In the genomic region with DNA sequence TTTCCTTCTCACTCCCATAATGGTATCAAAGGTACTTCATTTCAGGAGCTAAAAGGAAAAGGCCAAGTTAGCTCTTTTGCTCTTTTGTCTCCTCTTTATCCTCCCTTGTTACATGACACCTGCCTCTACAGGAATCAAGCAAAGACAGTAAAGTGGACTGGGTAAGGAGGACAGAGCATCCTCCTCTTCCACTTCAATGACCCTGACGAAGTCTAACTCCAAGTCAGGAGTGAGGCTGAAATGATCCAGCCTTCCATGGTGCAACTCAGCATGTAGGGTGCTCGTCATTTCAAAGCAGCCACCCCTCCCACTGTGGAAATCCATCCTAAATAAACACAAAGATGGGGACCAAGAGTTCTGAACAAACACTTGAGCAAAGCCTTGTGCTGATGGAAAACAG, we compare ENCODE assay signal across 18 mouse cellular contexts. TPM values are rescaled to one million over a fixed set of nuclear protein-coding genes. Genes with fewer than 3 reads are reported as not detected.
"Had no signal": no experiment of that assay in that cellular context is flagged by ENCODE, and none has a peak within 500 bp of the region (broad histone marks: within the 10 kb centered on the region; RNA-seq: fewer than 3 reads in every experiment).

No protein-coding gene starts in this region.

- H3K27ac ChIP-seq: lung, embryonic 15.5 days; macrophage; midbrain, embryonic 13.5 days; midbrain, embryonic 15.5 days; neural tube, embryonic 12.5 days; stomach, embryonic 15.5 days; stomach, postnatal 0 days had no signal

- H3K9ac ChIP-seq: liver, postnatal 0 days; lung, embryonic 15.5 days; midbrain, embryonic 13.5 days; midbrain, embryonic 15.5 days; neural tube, embryonic 12.5 days; stomach, embryonic 15.5 days had no signal

- DNase-seq: liver, postnatal 0 days; lung, adult 2 months; lung, postnatal 14 days; right cerebral cortex, postnatal 14 days; thymus, adult 2 months; thymus, postnatal 25 days; thymus, postnatal 4 days had no signal

- H3K27me3 ChIP-seq: lung, embryonic 15.5 days; megakaryocyte, embryonic 14.5 days; midbrain, embryonic 13.5 days; midbrain, embryonic 15.5 days; neural tube, embryonic 12.5 days; stomach, embryonic 15.5 days had no signal

- H3K9me3 ChIP-seq: lung, embryonic 15.5 days; midbrain, embryonic 13.5 days; midbrain, embryonic 15.5 days; neural tube, embryonic 12.5 days; stomach, embryonic 15.5 days had no signal

- H3K4me1 ChIP-seq: lung, embryonic 15.5 days; megakaryocyte, embryonic 14.5 days; midbrain, embryonic 13.5 days; midbrain, embryonic 15.5 days; neural tube, embryonic 12.5 days; stomach, embryonic 15.5 days had no signal

- H3K4me3 ChIP-seq: lung, embryonic 15.5 days; midbrain, embryonic 13.5 days; midbrain, embryonic 15.5 days; neural tube, embryonic 12.5 days; stomach, embryonic 15.5 days had no signal

- H3K4me2 ChIP-seq: lung, embryonic 15.5 days; midbrain, embryonic 11.5 days; midbrain, embryonic 13.5 days; midbrain, embryonic 15.5 days; neural tube, embryonic 12.5 days; stomach, embryonic 15.5 days had no signal

- ATAC-seq: liver, postnatal 0 days; lung, postnatal 0 days; midbrain, embryonic 13.5 days; midbrain, embryonic 15.5 days had no signal

- H3K36me3 ChIP-seq: lung, embryonic 15.5 days; midbrain, embryonic 13.5 days; midbrain, embryonic 15.5 days; neural tube, embryonic 12.5 days; stomach, embryonic 15.5 days had no signal

RNA-seq across cellular contexts. Expression of a gene that starts 9.7 kb away (rescaled TPM):
- polyA plus RNA-seq: macrophage; spleen, adult 2 months had no signal
